Mouse (Mus musculus): ENCODE measurements around the gene Spata3.
A peak's percentile ranks its signal among the peaks of the same experiment; 100 is the strongest.

DNA sequence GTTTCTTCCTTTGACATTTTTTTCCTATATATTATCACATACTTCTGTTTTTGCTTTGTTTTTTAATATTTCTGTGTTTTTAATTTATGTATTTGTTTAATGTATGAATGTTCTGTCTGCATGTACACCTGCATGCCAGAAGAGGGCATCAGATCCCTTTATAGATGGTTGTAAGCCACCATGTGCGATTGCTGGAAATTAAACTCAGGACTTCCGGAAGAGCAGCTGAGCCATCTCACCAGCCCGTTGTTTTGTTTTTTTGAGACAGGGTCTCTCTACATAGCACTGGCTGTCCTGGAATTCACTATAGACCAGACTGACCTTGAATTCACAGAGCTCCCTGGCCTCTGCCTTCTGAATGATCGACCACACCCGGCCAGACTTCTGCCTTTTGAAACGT lies 45.9 kb downstream of the Spata3 start:
- peak; percentile 46 for TF ChIP-seq CTCF (IDR thresholded peaks at IDR 0.05)
- TF ChIP-seq EP300 (IDR thresholded peaks at IDR 0.05), result no peak
